Comparison of ENCODE assay signal across 8 mouse cellular contexts in genomic region chr19:38224685-38225060, GRCm38 (mm10). TPM values are rescaled to one million over a fixed set of nuclear protein-coding genes. Genes with fewer than 3 reads are reported as not detected.
A peak's percentile ranks its signal among the peaks of the same experiment; 100 is the strongest.
DNase-seq lines count a peak whose midpoint lies in the region; ATAC-seq and TF ChIP-seq lines count a peak whose summit lies in the region.

No protein-coding gene starts in this region.

- no peak for TF ChIP-seq RAD21 in CH12.LX (IDR thresholded peaks at IDR 0.05; ENCODE audit: low read depth, low read length)

- H3K27me3 ChIP-seq in CH12.LX (replicated peaks) = no peaks in the 10 kb centered on the region
- H3K27me3 ChIP-seq in embryonic facial prominence, embryonic 13.5 days = no peaks in the 10 kb centered on the region
- no peaks in the 10 kb centered on the region for H3K27me3 ChIP-seq in intestine, postnatal 0 days (replicated peaks; ENCODE audit: control insufficient read depth, insufficient read depth, low read length)
- H3K27me3 ChIP-seq in midbrain, embryonic 14.5 days (ENCODE audit: control insufficient read depth, insufficient read depth, low read length) = no peaks in the 10 kb centered on the region

- DNase-seq in frontal cortex, adult 2 months (ENCODE audit: extremely low spot score in 1 of 2, low spot score in 1 of 2) = peak; percentile 26 to 58
- DNase-seq in frontal cortex, postnatal 25 days (ENCODE audit: low spot score in 2 of 2) = no peak
- no peak for DNase-seq in CH12.LX (ENCODE audit: extremely low read depth)
- peak; percentile 74 for DNase-seq in midbrain, embryonic 14.5 days
- no peak for DNase-seq in adrenal gland, adult 18-20 months (ENCODE audit: low spot score in 2 of 2)
- no peak for DNase-seq in thymus, postnatal 14 days

- no peak for ATAC-seq in embryonic facial prominence, embryonic 13.5 days (ENCODE audit: insufficient number of reproducible peaks, insufficient read depth, low FRiP score, low TSS enrichment, low read depth)
- no peak for ATAC-seq in intestine, postnatal 0 days
- ATAC-seq in midbrain, embryonic 14.5 days (ENCODE audit: low FRiP score, low TSS enrichment) = peak; percentile 55; the same call in 1 of the 2 replicates

- H3K4me2 ChIP-seq in CH12.LX (ENCODE audit: insufficient read depth, low read depth, poor library complexity, severe bottlenecking) = peak overlapping the region; percentile 76
- H3K4me2 ChIP-seq in embryonic facial prominence, embryonic 13.5 days = peak overlapping the region; percentile 73
- peak overlapping the region; percentile 73 for H3K4me2 ChIP-seq in intestine, postnatal 0 days (replicated peaks; ENCODE audit: low read depth)
- H3K4me2 ChIP-seq in midbrain, embryonic 14.5 days (ENCODE audit: low read length) = peak overlapping the region; percentile 79

- whole genome bisulfite sequencing in embryonic facial prominence, embryonic 13.5 days = 12% methylated on average over 9 of the region's 9 CpGs
- WGBS in intestine, postnatal 0 days = 14% methylated on average over 9 of the region's 9 CpGs
- 4% methylated on average over 9 of the region's 9 CpGs for WGBS in midbrain, embryonic 14.5 days

- dilution Hi-C loops in CH12.LX (cut with MboI; ENCODE audit: extremely low pct_ligation_motif_present, extremely low pct_unique_long_range_greater_than_20kb, low sequenced_read_pairs) = no loop called here

- peaks cover 3% of the 10 kb centered on the region for H3K79me2 ChIP-seq in CH12.LX (replicated peaks; ENCODE audit: control insufficient read depth, extremely low read depth, insufficient read depth, poor library complexity, severe bottlenecking)

- no peak for TF ChIP-seq EP300 in CH12.LX (IDR thresholded peaks at IDR 0.05; ENCODE audit: low read length)

- in situ Hi-C loops in CH12.LX (cut with MboI; ENCODE audit: low pct_ligation_motif_present, low pct_unique_long_range_greater_than_20kb, low sequenced_read_pairs) = no loop called here

- no peak for TF ChIP-seq CTCF in CH12.LX (conservative IDR thresholded peaks at IDR 0.05 in 1 of 2, IDR thresholded peaks at IDR 0.05 in 1 of 2; ENCODE audit: low read depth in 2 of 2, low read length in 2 of 2)
- no peak for TF ChIP-seq CTCF in intestine, postnatal 0 days (IDR thresholded peaks at IDR 0.05; ENCODE audit: low read depth)

- peaks cover 2 to 15% of the 10 kb centered on the region in 2 experiments for H3K36me3 ChIP-seq in CH12.LX (replicated peaks in 1 of 2; ENCODE audit: control insufficient read depth in 1 of 2, insufficient read depth in 1 of 2, low read length in 1 of 2)
- H3K36me3 ChIP-seq in embryonic facial prominence, embryonic 13.5 days = peaks cover 2% of the 10 kb centered on the region; the same call in 1 of the 2 replicates
- H3K36me3 ChIP-seq in intestine, postnatal 0 days (ENCODE audit: control insufficient read depth, insufficient read depth) = peaks cover 5% of the 10 kb centered on the region; the same call in 1 of the 2 replicates
- 0 out of 2 replicates have a peak, but pooled peaks cover under 1% of the 10 kb centered on the region for H3K36me3 ChIP-seq in midbrain, embryonic 14.5 days (ENCODE audit: control insufficient read depth, insufficient read depth, low read length)

- TF ChIP-seq POLR2A in CH12.LX (IDR thresholded peaks at IDR 0.05; ENCODE audit: low read depth, low read length) = no peak

- H3K9me3 ChIP-seq in CH12.LX (replicated peaks; ENCODE audit: low read length) = peaks cover 2% of the 10 kb centered on the region
- H3K9me3 ChIP-seq in embryonic facial prominence, embryonic 13.5 days = no peaks in the 10 kb centered on the region; the same call in 1 of the 2 replicates
- H3K9me3 ChIP-seq in intestine, postnatal 0 days (ENCODE audit: control insufficient read depth) = no peaks in the 10 kb centered on the region
- H3K9me3 ChIP-seq in midbrain, embryonic 14.5 days (ENCODE audit: control insufficient read depth, low read length) = no peaks in the 10 kb centered on the region

- H3K27ac ChIP-seq in CH12.LX (ENCODE audit: insufficient read depth, low read depth) = no peak overlapping the region
- H3K27ac ChIP-seq in embryonic facial prominence, embryonic 13.5 days = peak overlapping the region; percentile 89
- no peak overlapping the region; the same call in 1 of the 2 replicates for H3K27ac ChIP-seq in intestine, postnatal 0 days (ENCODE audit: low read depth, low read length)
- H3K27ac ChIP-seq in midbrain, embryonic 14.5 days (replicated peaks; ENCODE audit: low read depth, low read length) = peak overlapping the region; percentile 97

- peaks cover 0 to 25% of the 10 kb centered on the region in 2 experiments; a peak in 3 of 4 replicates for H3K4me1 ChIP-seq in CH12.LX (ENCODE audit: control insufficient read depth in 1 of 2, insufficient read depth in 2 of 2)
- H3K4me1 ChIP-seq in embryonic facial prominence, embryonic 13.5 days = peaks cover 8% of the 10 kb centered on the region; the same call in 1 of the 2 replicates
- peaks cover 2% of the 10 kb centered on the region; the same call in 1 of the 2 replicates for H3K4me1 ChIP-seq in intestine, postnatal 0 days (replicated peaks; ENCODE audit: control insufficient read depth, insufficient read depth, low read length)
- peaks cover 8% of the 10 kb centered on the region; the same call in 1 of the 2 replicates for H3K4me1 ChIP-seq in midbrain, embryonic 14.5 days (ENCODE audit: control insufficient read depth, insufficient read depth, low read length)

- H3K9ac ChIP-seq in CH12.LX (ENCODE audit: insufficient read depth, low read depth) = peak overlapping the region; percentile 7
- peak overlapping the region; percentile 78 for H3K9ac ChIP-seq in embryonic facial prominence, embryonic 13.5 days
- H3K9ac ChIP-seq in intestine, postnatal 0 days (ENCODE audit: low read depth, low read length) = peak overlapping the region; percentile 48
- peak overlapping the region; percentile 75 for H3K9ac ChIP-seq in midbrain, embryonic 14.5 days (replicated peaks; ENCODE audit: low read length)

- peak overlapping the region in 2 of 3 experiments; percentile 72 to 92 for H3K4me3 ChIP-seq in CH12.LX (replicated peaks in 1 of 3; ENCODE audit: low read depth in 2 of 3, low read length in 2 of 3, poor library complexity in 1 of 3)
- peak overlapping the region; percentile 65 for H3K4me3 ChIP-seq in embryonic facial prominence, embryonic 13.5 days
- H3K4me3 ChIP-seq in intestine, postnatal 0 days (ENCODE audit: low read depth, low read length) = peak overlapping the region; percentile 47
- H3K4me3 ChIP-seq in midbrain, embryonic 14.5 days (replicated peaks; ENCODE audit: low read depth, low read length) = peak overlapping the region; percentile 47

TF ChIP-seq in CH12.LX, 34 proteins besides CTCF, POLR2A, EP300 and RAD21:
- TF ChIP-seq ZNF384 (IDR thresholded peaks at IDR 0.05; ENCODE audit: low read depth, low read length) = no peak
- TF ChIP-seq GABPA (IDR thresholded peaks at IDR 0.05; ENCODE audit: insufficient replicate concordance, low read depth, low read length) = no peak
- TF ChIP-seq NELFE (IDR thresholded peaks at IDR 0.05; ENCODE audit: low read depth, low read length) = no peak
- no peak for TF ChIP-seq MAFK (IDR thresholded peaks at IDR 0.05; ENCODE audit: insufficient replicate concordance, low read length)
- no peak for TF ChIP-seq E2F4 (IDR thresholded peaks at IDR 0.05; ENCODE audit: insufficient replicate concordance, low read depth, low read length)

RNA-seq across cellular contexts. Expression of gene Fra10ac1, which starts 0.7 kb away (rescaled TPM):
- 26.9 and 27.8 TPM in 2 replicates for polyA plus RNA-seq in frontal cortex, adult 2 months (2012; rRNA removed)
- total RNA-seq in CH12.LX (2012; rRNA removed) (21.1 and 22.2 TPM in 2 replicates), CH12.LX (2014; rRNA removed) (21.6 and 24.9 TPM in 2 replicates)
- polyA plus RNA-seq in CH12.LX (2012; ENCODE audit: insufficient read length, low read depth) = 50.4 and 60.5 TPM in 2 replicates
- polyA plus RNA-seq in embryonic facial prominence, embryonic 13.5 days (2015; fragmentation: Nextera tagmentation; extraction: Ambion mirVana) = 46.0 and 48.0 TPM in 2 replicates
- polyA plus RNA-seq in intestine, postnatal 0 days (2015; fragmentation: Nextera tagmentation; extraction: Ambion mirVana) = 18.1 and 19.0 TPM in 2 replicates
- polyA plus RNA-seq in midbrain, embryonic 14.5 days (2014; fragmentation: Nextera tagmentation; extraction: Ambion mirVana) = 40.3 and 41.0 TPM in 2 replicates
- total RNA-seq in adrenal gland, adult 18-20 months (2021) = 10 to 100 TPM; 13.0 to 14.7 TPM

RNA-seq across cellular contexts. Expression of gene Lgi1, which starts 39.7 kb away (rescaled TPM):
- 64.9 and 72.0 TPM in 2 replicates for polyA plus RNA-seq in frontal cortex, adult 2 months (2012; rRNA removed)
- total RNA-seq in CH12.LX (2012; rRNA removed) = 0.04 TPM in 1 of 2 replicates, not detected in the other
- total RNA-seq in CH12.LX (2014; rRNA removed) = 0.11 and 0.20 TPM in 2 replicates
- polyA plus RNA-seq in CH12.LX (2012; ENCODE audit: insufficient read length, low read depth) = 0.30 TPM in 1 of 2 replicates, not detected in the other
- polyA plus RNA-seq in embryonic facial prominence, embryonic 13.5 days (2015; fragmentation: Nextera tagmentation; extraction: Ambion mirVana) = 0.77 and 1.7 TPM in 2 replicates
- 0.76 and 0.91 TPM in 2 replicates for polyA plus RNA-seq in intestine, postnatal 0 days (2015; fragmentation: Nextera tagmentation; extraction: Ambion mirVana)
- 15.0 and 15.1 TPM in 2 replicates for polyA plus RNA-seq in midbrain, embryonic 14.5 days (2014; fragmentation: Nextera tagmentation; extraction: Ambion mirVana)
- under 1 TPM; 0.74 to 0.93 TPM for total RNA-seq in adrenal gland, adult 18-20 months (2021)

Comparison
In these comparisons a context has a peak if more than half of its experiments do, and no peak if none do; other contexts are left out.
1. DNase-seq: peak in frontal cortex, adult 2 months (2 of 2) and midbrain, embryonic 14.5 days (single experiment); none in frontal cortex, postnatal 25 days (0 of 2), CH12.LX (single experiment), adrenal gland, adult 18-20 months (0 of 2) and thymus, postnatal 14 days (single experiment).
2. H3K27ac ChIP-seq: peak in embryonic facial prominence, embryonic 13.5 days (single experiment) and midbrain, embryonic 14.5 days (single experiment); none in CH12.LX (single experiment) and intestine, postnatal 0 days (single experiment).
3. H3K9ac ChIP-seq: peak in every context shown above with its lines; median percentile 78 in embryonic facial prominence, embryonic 13.5 days; 75 in midbrain, embryonic 14.5 days; 48 in intestine, postnatal 0 days; 7 in CH12.LX.
4. Peak in every context shown above with its lines, with median percentiles within 50 percentile points of each other: H3K4me2 ChIP-seq and H3K4me3 ChIP-seq.